In the genomic region with DNA sequence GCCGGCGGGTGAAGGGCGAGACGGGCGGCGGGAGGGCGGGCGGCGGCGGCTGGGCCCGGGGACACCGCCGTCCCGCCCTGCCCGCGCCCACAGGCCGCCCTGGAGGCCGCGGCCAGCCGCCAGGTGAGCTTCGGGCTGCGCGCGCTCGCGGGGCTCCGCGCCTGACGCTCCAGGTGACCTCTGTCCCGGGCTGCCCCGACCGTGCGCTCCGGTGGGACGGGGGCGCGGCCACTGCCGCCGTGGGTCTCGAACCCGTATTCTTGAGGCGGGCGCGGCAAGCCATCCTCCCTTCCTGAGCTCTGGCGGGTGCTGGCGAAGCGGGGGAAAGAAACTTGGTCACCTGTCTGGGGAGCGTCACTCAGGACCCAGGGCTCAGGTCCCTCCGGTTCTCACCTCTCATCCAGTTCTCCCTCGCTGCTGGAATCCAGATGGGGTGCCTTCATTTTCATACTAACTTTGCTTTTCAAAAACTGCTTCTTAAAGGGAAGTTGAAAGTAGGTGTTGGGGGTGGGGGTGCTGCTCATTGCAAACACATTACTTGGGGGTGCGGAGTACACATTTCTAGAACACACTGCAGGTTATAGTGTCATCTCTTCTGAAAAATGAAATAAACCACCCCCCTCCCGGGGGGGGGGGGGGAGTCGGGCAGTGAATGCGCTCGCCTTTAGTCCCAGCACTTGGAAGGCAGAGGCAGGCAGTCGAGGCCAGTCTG, we compare ENCODE assay signal across 7 mouse cellular contexts. TPM values are rescaled to one million over a fixed set of nuclear protein-coding genes. Genes with fewer than 3 reads are reported as not detected.
DNase-seq lines count a peak whose midpoint lies in the region; ATAC-seq and TF ChIP-seq lines count a peak whose summit lies in the region.

A gene (plus strand): TSS at position 40 of the 712 bp plus-strand sequence.
A gene (minus strand): TSS at position 452 of the 712 bp plus-strand sequence.

- no peaks in the 10 kb centered on the region for H3K9me3 ChIP-seq in hindbrain, postnatal 0 days (ENCODE audit: low read length)

- intact Hi-C loops in left cerebral cortex, postnatal 36 days (cut with DNase I): loop anchor here (2.0 to 5.0 kb wide), 2 partner anchors 51 to 136 kb away; no protein-coding TSS in a partner anchor

- H3K27ac ChIP-seq in hindbrain, postnatal 0 days: peak within 1 kb of the TSS; percentile 87

- H3K4me1 ChIP-seq in hindbrain, postnatal 0 days (ENCODE audit: insufficient read depth, low read length): peaks cover 13% of the 10 kb centered on the region; the same call in 1 of the 2 replicates

- H3K27me3 ChIP-seq in hindbrain, postnatal 0 days (ENCODE audit: insufficient read depth, low read length): no peaks in the 10 kb centered on the region

- no peaks in the 10 kb centered on the region for H3K36me3 ChIP-seq in hindbrain, postnatal 0 days (ENCODE audit: insufficient read depth, low read length)

- no peak for TF ChIP-seq CTCF in hindbrain, postnatal 0 days (IDR thresholded peaks at IDR 0.05; ENCODE audit: low read depth)

- peak; percentile 67 to 85 for DNase-seq in adrenal gland, adult (ENCODE audit: inconsistent age in 2 of 2, low spot score in 1 of 2)
- peak; percentile 49 for DNase-seq in gastrocnemius, postnatal 10 days
- peak; percentile 30 for DNase-seq in hindbrain, postnatal 0 days (ENCODE audit: low spot score)
- DNase-seq in left cerebral cortex, postnatal 36 days (ENCODE audit: low spot score in 2 of 2): peak; percentile 36 to 40
- DNase-seq in mesoderm, embryonic 11.5 days (ENCODE audit: low read depth, low spot score): peak; percentile 30
- DNase-seq in spleen, adult 18-20 months: peak; percentile 37 to 59

- 3% methylated on average over 37 of the region's 56 CpGs for WGBS in hindbrain, postnatal 0 days

- peak within 1 kb of the TSS; percentile 96 for H3K4me3 ChIP-seq in hindbrain, postnatal 0 days (ENCODE audit: low read length)

- ATAC-seq in common myeloid progenitor, adult 5-6 weeks (replicated peaks; ENCODE audit: low read depth, poor library complexity, severe bottlenecking): peak; percentile 41
- peak; percentile 68 for ATAC-seq in hindbrain, postnatal 0 days

- peak within 1 kb of the TSS; percentile 99 for H3K9ac ChIP-seq in hindbrain, postnatal 0 days (replicated peaks; ENCODE audit: low read length)

- peak within 1 kb of the TSS; percentile 68 for H3K4me2 ChIP-seq in hindbrain, postnatal 0 days (ENCODE audit: low read depth, low read length)

RNA-seq across cellular contexts. Expression of the first gene that starts in this region (rescaled TPM):
- total RNA-seq in common myeloid progenitor, adult 5-6 weeks (2017): 19.3 and 30.0 TPM in 2 replicates
- 10 to 100 TPM; 14.9 to 15.4 TPM for total RNA-seq in gastrocnemius, postnatal 10 days (2021)
- total RNA-seq in hindbrain, postnatal 0 days (2014; rRNA removed): 9.4 and 11.7 TPM in 2 replicates
- polyA plus RNA-seq in hindbrain, postnatal 0 days (2015; fragmentation: Nextera tagmentation; extraction: Ambion mirVana): 2.9 and 3.6 TPM in 2 replicates
- total RNA-seq in left cerebral cortex, postnatal 36 days (2021): 10 to 100 TPM; 24.4 to 30.5 TPM

RNA-seq across cellular contexts. Expression of the second gene that starts in this region (rescaled TPM):
- 254 and 263 TPM in 2 replicates for total RNA-seq in common myeloid progenitor, adult 5-6 weeks (2017)
- 100 to 1,000 TPM; 128 to 132 TPM for total RNA-seq in gastrocnemius, postnatal 10 days (2021)
- 38.1 and 46.5 TPM in 2 replicates for total RNA-seq in hindbrain, postnatal 0 days (2014; rRNA removed)
- polyA plus RNA-seq in hindbrain, postnatal 0 days (2015; fragmentation: Nextera tagmentation; extraction: Ambion mirVana): 211 and 226 TPM in 2 replicates
- total RNA-seq in left cerebral cortex, postnatal 36 days (2021): 10 to 100 TPM; 90.6 to 96.9 TPM

Comparison
In these comparisons a context has a peak if more than half of its experiments do, and no peak if none do; other contexts are left out.
1. Peak in every context shown above with its lines: DNase-seq, ATAC-seq, H3K4me3 ChIP-seq and H3K27ac ChIP-seq.